Mouse (Mus musculus): Measurements from ENCODE around the gene Lin28b. TPM values are rescaled to one million over a fixed set of nuclear protein-coding genes. Genes with fewer than 3 reads are reported as not detected.

Lin28b gene
- polyA plus RNA-seq, 1 experiment from 2014 or later: not detected

GRCm38 (mm10) chr10:45470079-45470739, 16.0 kb downstream of the Lin28b start:
- ATAC-seq (no peak), DNase-seq (ENCODE audit: low read depth, low spot score) (no peak)
- ChIA-PET POLR2A (no interaction called here), CTCF (no interaction called here)
- in situ Hi-C loops (cut with MboI; ENCODE audit: low pct_unique_long_range_greater_than_20kb): no loop called here
- H3K27me3 ChIP-seq: peaks cover 71% of the 10 kb centered on the region
- no peak for TF ChIP-seq CTCF (IDR thresholded peaks at IDR 0.05)

GRCm38 (mm10) chr10:45469027-45469996, 16.9 kb downstream of the Lin28b start:
- TF ChIP-seq CTCF (IDR thresholded peaks at IDR 0.05): no peak
- POLR2A ChIA-PET: no interaction called here
- DNase-seq (ENCODE audit: low read depth, low spot score) (no peak), ATAC-seq (no peak)
- in situ Hi-C loops (cut with MboI; ENCODE audit: low pct_unique_long_range_greater_than_20kb): no loop called here
- peaks cover 69% of the 10 kb centered on the region for H3K27me3 ChIP-seq
- CTCF ChIA-PET: no interaction called here

DNA sequence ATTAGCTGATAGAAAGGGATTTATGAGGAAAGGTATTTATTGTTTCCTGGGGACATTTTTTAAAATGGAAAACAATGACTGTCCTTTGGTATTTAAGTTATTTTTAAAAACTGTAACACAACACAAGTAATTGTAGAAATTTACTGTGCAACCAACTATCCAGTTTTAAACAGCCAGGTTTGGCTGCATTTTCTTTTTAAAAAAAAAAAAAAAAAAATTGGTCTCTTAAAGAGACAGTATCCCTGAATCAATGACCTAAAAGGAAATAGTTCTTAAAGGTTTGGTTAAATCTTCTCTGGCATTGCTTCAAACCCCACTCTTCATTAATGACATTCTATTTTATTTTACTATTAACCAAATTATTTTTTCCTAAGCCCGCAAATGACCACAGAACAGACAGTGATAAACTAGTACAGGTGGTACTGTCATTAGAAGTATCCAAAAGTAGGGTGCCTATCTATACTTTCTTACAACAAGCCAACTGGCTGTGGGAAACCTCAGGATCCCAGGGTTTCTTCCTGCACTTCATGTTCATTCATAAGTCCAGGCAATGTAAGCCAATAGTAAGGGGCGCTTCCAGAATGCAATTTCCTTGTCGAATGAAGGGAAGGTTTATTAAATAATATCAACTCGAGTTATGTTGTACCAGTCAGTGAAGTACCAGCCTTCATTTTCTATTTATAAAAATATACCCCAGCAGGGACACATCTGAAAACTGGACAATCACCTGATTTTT, 17.8 kb downstream of the Lin28b start:
- in situ Hi-C loops (cut with MboI; ENCODE audit: low pct_unique_long_range_greater_than_20kb): no loop called here
- TF ChIP-seq CTCF (IDR thresholded peaks at IDR 0.05): no peak
- ChIA-PET POLR2A (no interaction called here), CTCF (no interaction called here)
- no peak for DNase-seq (ENCODE audit: low read depth, low spot score)
- ATAC-seq: no peak
- H3K27me3 ChIP-seq: peaks cover 65% of the 10 kb centered on the region

DNA sequence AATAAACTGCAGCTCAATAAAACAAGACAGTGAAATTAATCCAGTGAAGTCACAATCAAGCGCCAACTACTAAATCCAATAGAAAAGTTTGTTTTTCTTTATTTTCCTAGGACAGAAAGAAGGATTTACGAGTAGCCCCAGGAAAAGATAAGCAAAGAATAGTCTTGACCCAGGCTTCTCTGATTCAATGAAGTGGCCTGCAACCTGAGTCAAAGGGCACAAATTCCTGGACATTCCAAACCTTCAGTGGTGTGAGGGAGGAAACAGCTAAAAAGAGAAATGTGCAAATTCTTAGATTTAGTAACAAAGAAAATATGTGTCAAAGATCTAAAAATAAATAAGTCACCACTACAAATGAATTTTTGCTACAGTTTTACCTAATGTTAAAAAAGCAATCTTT, 27.6 kb downstream of the Lin28b start:
- POLR2A ChIA-PET: no interaction called here
- no peak for TF ChIP-seq CTCF (IDR thresholded peaks at IDR 0.05)
- peaks cover 44% of the 10 kb centered on the region for H3K27me3 ChIP-seq
- DNase-seq (ENCODE audit: low read depth, low spot score) (no peak), ATAC-seq (no peak)
- in situ Hi-C loops (cut with MboI; ENCODE audit: low pct_unique_long_range_greater_than_20kb): no loop called here
- CTCF ChIA-PET: no interaction called here

DNA sequence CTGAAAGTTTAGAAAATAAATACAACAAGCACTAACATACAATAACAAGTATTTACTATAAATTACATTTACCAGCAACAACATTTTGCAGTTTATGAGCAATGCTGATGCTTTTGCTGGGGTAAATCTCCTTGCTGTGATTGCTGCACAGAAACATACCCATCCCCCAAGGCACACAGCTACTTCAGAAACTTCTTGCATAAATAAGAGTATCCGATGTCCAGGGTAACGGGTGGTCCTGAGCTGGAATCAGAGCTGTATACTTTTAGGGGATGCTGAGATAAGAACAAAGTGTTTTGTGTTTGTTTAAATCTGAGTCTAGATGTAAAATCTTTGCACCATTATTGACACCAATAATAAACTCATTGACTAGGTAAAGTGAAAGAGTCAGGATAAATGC, 28.1 kb downstream of the Lin28b start:
- peaks cover 44% of the 10 kb centered on the region for H3K27me3 ChIP-seq
- TF ChIP-seq CTCF (IDR thresholded peaks at IDR 0.05): no peak
- ChIA-PET POLR2A (no interaction called here), CTCF (no interaction called here)
- DNase-seq (ENCODE audit: low read depth, low spot score) (no peak), ATAC-seq (no peak)
- in situ Hi-C loops (cut with MboI; ENCODE audit: low pct_unique_long_range_greater_than_20kb): no loop called here

- H3K27me3 ChIP-seq: peaks cover 34% of the 10 kb centered on the region
- no peak for DNase-seq (ENCODE audit: low read depth, low spot score)
- ChIA-PET POLR2A (no interaction called here), CTCF (no interaction called here)
- in situ Hi-C loops (cut with MboI; ENCODE audit: low pct_unique_long_range_greater_than_20kb): no loop called here
- no peak for ATAC-seq
- no peak for TF ChIP-seq CTCF (IDR thresholded peaks at IDR 0.05)
These were observed 39.6 kb downstream of the Lin28b start for GRCm38 (mm10) chr10:45446625-45447024.

DNA sequence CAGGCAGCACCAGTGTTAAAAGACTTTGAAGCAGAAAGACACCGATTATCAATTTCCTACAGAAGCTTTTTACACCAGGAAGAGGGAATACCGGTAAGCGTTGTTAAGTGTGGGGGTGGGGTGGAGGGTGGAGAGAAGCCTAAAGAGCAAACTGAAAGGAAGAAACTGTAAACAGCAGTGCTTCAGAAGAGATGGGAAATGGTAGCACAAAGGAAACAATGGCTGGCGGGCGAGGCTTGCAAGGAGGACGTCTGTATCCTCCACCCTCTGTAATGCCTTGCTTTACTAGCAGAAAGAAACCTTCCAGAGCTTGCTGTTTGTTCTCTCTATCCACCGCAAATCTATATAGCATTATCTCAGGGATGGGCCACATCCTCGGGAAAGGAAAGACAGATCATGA, 40.0 kb downstream of the Lin28b start:
- ATAC-seq: no peak
- peaks cover 38% of the 10 kb centered on the region for H3K27me3 ChIP-seq
- POLR2A ChIA-PET: interaction anchor here (0.6 kb wide), 1 partner anchor 18 kb away, joined by 3 read pairs; no protein-coding TSS in a partner anchor

GRCm38 (mm10) chr10:45422372-45422771, 63.8 kb downstream of the Lin28b start:
- ATAC-seq (no peak), DNase-seq (ENCODE audit: low read depth, low spot score) (no peak)
- TF ChIP-seq CTCF (IDR thresholded peaks at IDR 0.05): no peak
- POLR2A ChIA-PET: no interaction called here
- CTCF ChIA-PET: interaction anchor here (0.9 kb wide), 1 partner anchor 15 kb away, joined by 3 read pairs; no protein-coding TSS in a partner anchor
- H3K27me3 ChIP-seq: peaks cover 31% of the 10 kb centered on the region
- in situ Hi-C loops (cut with MboI; ENCODE audit: low pct_unique_long_range_greater_than_20kb): no loop called here

More for the DNA sequence above, 40.0 kb downstream of the Lin28b start:
- TF ChIP-seq CTCF (IDR thresholded peaks at IDR 0.05): no peak
- CTCF ChIA-PET: no interaction called here
- in situ Hi-C loops (cut with MboI; ENCODE audit: low pct_unique_long_range_greater_than_20kb): no loop called here
- no peak for DNase-seq (ENCODE audit: low read depth, low spot score)

- no peak for TF ChIP-seq CTCF (IDR thresholded peaks at IDR 0.05)
- no peak for DNase-seq (ENCODE audit: low read depth, low spot score)
- no peak for ATAC-seq
- H3K27me3 ChIP-seq: peaks cover 52% of the 10 kb centered on the region
- in situ Hi-C loops (cut with MboI; ENCODE audit: low pct_unique_long_range_greater_than_20kb): no loop called here
- CTCF ChIA-PET: no interaction called here
- POLR2A ChIA-PET: no interaction called here
These were observed 74.1 kb downstream of the Lin28b start for GRCm38 (mm10) chr10:45412144-45412543.

GRCm38 (mm10) chr10:45411741-45412140, 74.5 kb downstream of the Lin28b start:
- in situ Hi-C loops (cut with MboI; ENCODE audit: low pct_unique_long_range_greater_than_20kb): no loop called here
- ChIA-PET CTCF (no interaction called here), POLR2A (no interaction called here)
- TF ChIP-seq CTCF (IDR thresholded peaks at IDR 0.05): no peak
- H3K27me3 ChIP-seq: peaks cover 52% of the 10 kb centered on the region
- ATAC-seq (no peak), DNase-seq (ENCODE audit: low read depth, low spot score) (no peak)
